Mouse (Mus musculus) myocyte (in vitro differentiated cells): ENCODE results near the gene A930017K11Rik.

Experiments used
- MAX ChIP-seq: IDR thresholded peaks from one replicate; pipeline ENCODE4 v1.6.1; 2011; ENCODE audit warnings: low read depth, mild to moderate bottlenecking, control low read depth
- POLR2A ChIP-seq: IDR thresholded peaks from one replicate; pipeline ENCODE4 v1.6.1; 2011; ENCODE audit warnings: low read depth, mild to moderate bottlenecking, control low read depth, moderate library complexity; ENCODE audit not compliant: insufficient read length
- SRF ChIP-seq: IDR thresholded peaks from one replicate; pipeline ENCODE4 v1.6.1; 2011; ENCODE audit warnings: low read depth; ENCODE audit not compliant: control insufficient read depth, insufficient read length

DNA sequence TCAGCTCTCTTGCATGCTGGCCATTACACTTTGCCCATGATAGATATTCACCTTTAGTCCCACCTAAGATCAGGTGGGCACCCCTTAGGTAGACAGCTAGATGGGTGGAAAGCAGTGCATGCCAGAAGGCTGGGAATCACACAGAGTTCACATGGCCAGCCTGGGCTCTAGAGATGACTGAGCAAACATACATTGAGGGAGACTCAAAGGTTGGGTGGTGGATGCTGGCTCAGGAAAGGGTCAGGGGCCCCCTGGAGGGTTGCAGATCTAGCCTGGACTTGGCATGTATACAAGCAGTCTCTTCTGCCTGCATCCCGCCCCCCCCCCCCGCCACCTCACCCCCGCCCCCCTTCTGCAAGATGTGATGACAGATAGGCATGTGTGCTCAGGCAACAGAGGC, 1.7 kb downstream of the A930017K11Rik start:
- no peak for TF ChIP-seq SRF
- TF ChIP-seq POLR2A, result no peak
- no peak for TF ChIP-seq MAX
